Mouse (Mus musculus): ENCODE data around the gene Krt2. TPM values are rescaled to one million over a fixed set of nuclear protein-coding genes. Genes with fewer than 3 reads are reported as not detected.

Gene Krt2
- total RNA-seq, 2 experiments from 2014 or later = not detected

GRCm38 (mm10) chr15:101772080-101772710 lies 45.8 kb downstream of the Krt2 start:
- peak; percentile 37 for DNase-seq

GRCm38 (mm10) chr15:101770226-101770625 lies 47.7 kb downstream of the Krt2 start:
- no peak for DNase-seq

Other genes starting within 250 kb of the Krt2 start
- not detected for gene Krt75, start 244.3 kb downstream of the Krt2 start, total RNA-seq (2021)
- not detected for gene Gm5414, start 190.0 kb downstream of the Krt2 start, total RNA-seq (2021)
- gene Gm5478, start 170.8 kb downstream of the Krt2 start, total RNA-seq (2021) = not detected
- gene Krt6b, start 137.9 kb downstream of the Krt2 start, total RNA-seq (2021) = under 1 TPM; 0.33 to 0.34 TPM
- gene Krt6a, start 123.9 kb downstream of the Krt2 start, total RNA-seq (2021) = not detected
- gene Krt5, start 105.3 kb downstream of the Krt2 start, total RNA-seq (2021) = not detected
- not detected for gene Krt71, start 75.1 kb downstream of the Krt2 start, total RNA-seq (2021)
- not detected for gene Krt72, start 31.7 kb downstream of the Krt2 start, total RNA-seq (2021)
- not detected for gene Krt73, start 15.8 kb downstream of the Krt2 start, total RNA-seq (2021)
- not detected for gene Krt1, start 32.6 kb upstream of the Krt2 start, total RNA-seq (2021)
- not detected for gene Krt77, start 51.5 kb upstream of the Krt2 start, total RNA-seq (2021)
- not detected for gene Krt76, start 74.8 kb upstream of the Krt2 start, total RNA-seq (2021)
- not detected for gene Krt4, start 106.6 kb upstream of the Krt2 start, total RNA-seq (2021)
- under 1 TPM; 0.25 to 0.45 TPM for gene Krt79, start 122.2 kb upstream of the Krt2 start, total RNA-seq (2021)
- under 1 TPM in 1 of 2 experiments, not detected in 1; 0.07 TPM for gene Krt78, start 136.1 kb upstream of the Krt2 start, total RNA-seq (2021)
- gene Krt8, start 186.3 kb upstream of the Krt2 start, total RNA-seq (2021) = 1 to 10 TPM; 6.2 to 6.4 TPM
- gene Krt18, start 210.0 kb upstream of the Krt2 start, total RNA-seq (2021) = 10 to 100 TPM; 14.9 to 15.4 TPM